Mouse (Mus musculus) liver, adult 2 months (tissue): ENCODE results near the gene Wnt8b.

Source experiments
- CTCF ChIP-seq: fragments of 200-500 bp; IDR thresholded peaks from 2 replicates; pipeline ENCODE4 v1.5.1; 2011; ENCODE audit warnings: low read depth, low read length, control low read depth
- POLR2A ChIP-seq: fragments of 200-500 bp; IDR thresholded peaks from 2 replicates; pipeline ENCODE4 v1.6.1; 2011; ENCODE audit warnings: low read length, control low read depth; ENCODE audit not compliant: insufficient read depth; ENCODE audit errors: extremely low read depth

DNA sequence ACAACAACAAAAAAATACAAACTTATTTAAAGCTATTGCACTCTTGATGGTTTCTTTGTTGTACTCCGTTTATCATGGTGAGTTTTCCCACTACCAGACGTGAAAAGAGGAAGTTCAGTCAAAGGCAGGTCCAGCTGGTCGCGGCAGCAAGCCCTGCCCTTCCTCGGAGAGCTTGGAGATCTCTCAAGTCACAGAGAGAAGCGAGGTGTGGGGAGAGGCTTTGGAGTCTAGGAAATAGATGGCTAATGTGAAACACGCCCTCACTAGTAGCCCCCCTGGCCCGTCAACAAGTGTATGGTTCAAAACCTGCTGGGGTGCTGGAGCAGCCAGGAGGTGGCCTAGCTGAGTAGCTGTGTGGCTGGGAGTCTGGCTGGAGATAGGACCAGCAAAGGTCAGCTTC lies 3.2 kb downstream of the Wnt8b start:
- TF ChIP-seq CTCF (no peak), POLR2A (no peak)
